Mouse (Mus musculus) spleen, postnatal 0 days (tissue): ENCODE data around the gene Ccdc71. TPM values are rescaled to one million over a fixed set of nuclear protein-coding genes. Genes with fewer than 3 reads are reported as not detected.

ENCODE experiments used
- polyA plus RNA-seq: library from polyadenylated mRNA; unstranded; fragments of >200 nt; fragmentation: Nextera tagmentation; extraction: Ambion mirVana; gene quantifications from 2 replicates; pipeline ENCODE4 v1.2.1, GENCODE M21; 2015

The Ccdc71 gene
- polyA plus RNA-seq: 20.1 and 25.2 TPM in 2 replicates

GRCm38 (mm10) chr9:108460319-108461178, at the start of gene Ccdc71:
Gene Ccdc71, plus strand, starts transcription at chr9:108460527.

DNA sequence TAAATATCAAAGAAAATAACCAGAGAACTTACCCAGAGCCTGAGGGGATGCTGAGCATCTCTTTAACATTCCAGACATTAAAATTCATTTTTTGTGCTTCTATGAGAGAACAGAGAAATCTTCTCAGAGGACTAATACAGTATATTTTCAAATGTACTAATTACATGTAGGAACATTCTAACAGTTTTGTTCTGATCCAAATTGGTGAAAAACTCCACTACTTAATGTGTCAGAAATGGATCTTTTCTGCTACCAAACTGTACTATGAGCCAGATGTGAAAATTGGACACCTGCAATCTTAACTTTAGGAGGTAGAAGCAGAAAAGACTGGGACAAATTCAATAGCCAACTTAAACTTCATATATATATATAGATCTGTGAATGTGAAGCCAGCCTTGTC, 31.9 kb upstream of the Ccdc71 start, which contains the start of gene Ccdc36:
Gene Ccdc36, minus strand, starts transcription at position 101 of the 400 bp plus-strand sequence.

DNA sequence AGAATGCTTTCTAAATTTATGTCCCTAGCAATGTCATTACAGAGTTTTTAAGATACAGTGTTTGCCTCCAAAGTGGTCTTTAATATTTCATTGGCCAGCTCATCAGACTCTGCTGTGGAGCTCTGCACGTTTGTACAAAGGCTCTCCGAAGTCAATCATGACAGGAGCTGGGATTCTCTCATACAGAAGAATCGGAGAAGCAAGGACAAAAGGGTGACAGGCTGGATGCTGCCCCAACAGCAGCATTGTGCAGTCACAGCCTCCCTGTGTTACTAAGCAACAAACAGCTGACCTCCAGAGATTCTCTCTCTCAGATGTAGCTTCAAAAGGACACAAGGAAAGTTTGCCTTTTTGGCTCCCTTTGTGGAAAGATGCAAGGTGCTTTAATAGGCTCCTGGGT, 24.1 kb upstream of the Ccdc71 start, which contains the start of gene BC048562:
Gene BC048562, plus strand, starts transcription at position 301 of the 400 bp plus-strand sequence.

GRCm38 (mm10) chr9:108461181-108461631, 879 bp downstream of the Ccdc71 start, which contains the start of gene Klhdc8b:
Gene Klhdc8b, minus strand, starts transcription at chr9:108461581.

DNA sequence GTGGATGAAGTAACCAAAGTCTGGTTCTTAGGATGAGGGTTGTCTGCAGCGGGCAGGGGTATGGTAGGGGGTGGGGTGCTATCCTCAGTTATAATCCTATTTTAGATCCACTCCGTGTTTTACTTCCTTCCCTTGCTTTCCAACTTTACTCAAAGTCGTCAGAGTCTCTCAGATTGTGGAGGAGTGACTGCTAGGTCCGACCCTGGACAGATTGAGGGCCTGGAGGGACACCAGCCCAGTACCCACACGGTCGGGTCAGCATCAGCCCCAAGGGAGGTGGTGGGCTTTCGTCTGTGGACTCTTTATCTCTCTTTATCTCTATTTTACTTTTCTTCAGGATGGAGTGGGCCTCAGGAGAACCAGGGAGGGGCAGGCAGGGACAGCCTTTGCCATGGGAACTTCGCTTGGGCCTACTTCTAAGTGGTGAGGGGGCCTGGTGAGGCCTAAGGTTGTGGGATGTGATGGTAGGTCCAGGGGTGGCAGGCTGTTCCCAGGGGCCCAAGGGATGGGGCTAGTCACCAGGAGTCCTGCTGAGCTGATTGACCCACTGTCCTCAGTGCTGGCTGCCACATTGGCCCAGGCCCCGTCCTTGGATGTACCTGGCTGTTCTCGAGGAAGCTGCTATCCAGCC, 19.5 kb downstream of the Ccdc71 start, which contains the start of gene Lamb2:
Gene Lamb2, plus strand, starts transcription at position 16 of the 631 bp plus-strand sequence.

GRCm38 (mm10) chr9:108490559-108491285, 30.4 kb downstream of the Ccdc71 start, which contains the start of gene Usp19:
Gene Usp19, plus strand, starts transcription at chr9:108490602.

GRCm38 (mm10) chr9:108507619-108508434, 47.5 kb downstream of the Ccdc71 start, which contains the start of gene Qars:
Gene Qars, plus strand, starts transcription at chr9:108507706.

Other genes starting within 250 kb of the Ccdc71 start
- gene Dag1, start 196.6 kb upstream of the Ccdc71 start, polyA plus RNA-seq: 16.9 and 19.2 TPM in 2 replicates
- 5.2 and 6.5 TPM in 2 replicates for gene Nicn1, start 170.1 kb upstream of the Ccdc71 start, polyA plus RNA-seq
- 1.3 and 1.7 TPM in 2 replicates for gene Amt, start 163.7 kb upstream of the Ccdc71 start, polyA plus RNA-seq
- gene Rhoa, start 154.4 kb upstream of the Ccdc71 start, polyA plus RNA-seq: 256 and 274 TPM in 2 replicates
- 16.6 and 19.3 TPM in 2 replicates for gene Tcta, start 154.4 kb upstream of the Ccdc71 start, polyA plus RNA-seq
- gene Gpx1, start 121.6 kb upstream of the Ccdc71 start, polyA plus RNA-seq: 5,787 and 6,504 TPM in 2 replicates
- 61.2 and 62.7 TPM in 2 replicates for gene Usp4, start 112.7 kb upstream of the Ccdc71 start, polyA plus RNA-seq
- gene 1700102P08Rik, start 67.7 kb upstream of the Ccdc71 start, polyA plus RNA-seq: 0.54 and 0.85 TPM in 2 replicates
- 0.32 and 0.34 TPM in 2 replicates for gene Ccdc36, start 32.0 kb upstream of the Ccdc71 start, polyA plus RNA-seq
- not detected in 2 replicates for gene BC048562, start 24.0 kb upstream of the Ccdc71 start, polyA plus RNA-seq
- gene Klhdc8b, start 1.1 kb downstream of the Ccdc71 start, polyA plus RNA-seq: 16.0 and 20.4 TPM in 2 replicates
- 8.5 and 13.8 TPM in 2 replicates for gene Lamb2, start 19.2 kb downstream of the Ccdc71 start, polyA plus RNA-seq
- 26.9 and 32.9 TPM in 2 replicates for gene Usp19, start 30.1 kb downstream of the Ccdc71 start, polyA plus RNA-seq
- 66.4 and 70.2 TPM in 2 replicates for gene Qars, start 47.2 kb downstream of the Ccdc71 start, polyA plus RNA-seq
- gene Qrich1, start 56.3 kb downstream of the Ccdc71 start, polyA plus RNA-seq: 44.9 and 46.3 TPM in 2 replicates
- gene Impdh2, start 99.8 kb downstream of the Ccdc71 start, polyA plus RNA-seq: 133 and 142 TPM in 2 replicates
- gene Ndufaf3, start 106.9 kb downstream of the Ccdc71 start, polyA plus RNA-seq: 35.2 and 36.8 TPM in 2 replicates
- 41.3 and 48.5 TPM in 2 replicates for gene Dalrd3, start 109.4 kb downstream of the Ccdc71 start, polyA plus RNA-seq
- gene Wdr6, start 118.2 kb downstream of the Ccdc71 start, polyA plus RNA-seq: 14.2 and 15.7 TPM in 2 replicates
- gene P4htm, start 137.1 kb downstream of the Ccdc71 start, polyA plus RNA-seq: 1.7 and 2.4 TPM in 2 replicates
- gene Arih2, start 188.9 kb downstream of the Ccdc71 start, polyA plus RNA-seq: 29.6 and 33.5 TPM in 2 replicates
- 30.9 and 34.3 TPM in 2 replicates for gene Slc25a20, start 201.6 kb downstream of the Ccdc71 start, polyA plus RNA-seq
- gene Prkar2a, start 228.8 kb downstream of the Ccdc71 start, polyA plus RNA-seq: 5.9 and 8.6 TPM in 2 replicates